Mouse (Mus musculus) cortical plate, adult 2 months (tissue): ENCODE measurements around the gene Sctr.

Experiments
- CTCF ChIP-seq: fragments of 200-500 bp; IDR thresholded peaks from 2 replicates; pipeline ENCODE4 v1.5.1; 2011; ENCODE audit warnings: mild to moderate bottlenecking, control low read depth, low read length; ENCODE audit not compliant: insufficient read depth; ENCODE audit errors: extremely low read depth
- POLR2A ChIP-seq: fragments of 200-500 bp; IDR thresholded peaks from 2 replicates; pipeline ENCODE4 v1.6.1; 2011; ENCODE audit warnings: mild to moderate bottlenecking, low read length, control low read depth; ENCODE audit not compliant: insufficient read depth; ENCODE audit errors: extremely low read depth

DNA sequence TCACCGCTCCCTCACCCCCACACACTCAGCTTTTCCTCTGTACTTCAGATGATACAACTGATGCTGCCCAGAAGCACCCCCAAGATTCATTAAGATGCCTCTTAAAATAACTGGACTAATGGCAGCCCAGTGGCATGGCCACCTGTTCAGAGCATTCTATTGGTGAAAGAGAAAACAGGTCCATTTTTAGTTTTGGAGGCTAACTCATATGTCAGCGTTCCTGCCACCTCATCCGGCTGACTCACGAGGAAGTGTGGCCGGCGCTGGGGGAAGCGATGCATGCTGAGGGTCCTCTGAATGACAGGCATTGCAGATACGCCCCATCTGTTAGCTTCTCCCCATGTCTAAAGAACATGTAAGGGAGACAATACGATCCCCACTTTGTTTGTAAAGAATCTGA, 31.9 kb downstream of the Sctr start:
- TF ChIP-seq CTCF (no peak), POLR2A (no peak)
